Mouse (Mus musculus): ENCODE results near the gene Alyref2.

GRCm38 (mm10) chr1:171502388-171503249, 659 bp upstream of the Alyref2 start:
- no peak for TF ChIP-seq POLR2A (IDR thresholded peaks at IDR 0.05; ENCODE audit: borderline replicate concordance, extremely low read depth, low read depth, low read length)
- peak; percentile 51 for TF ChIP-seq CTCF (IDR thresholded peaks at IDR 0.05; ENCODE audit: insufficient read depth, low read length)

All from lung, adult 2 months (tissue).